Mouse (Mus musculus) embryonic facial prominence, embryonic 12.5 days (tissue): ENCODE measurements around the gene Fras1. TPM values are rescaled to one million over a fixed set of nuclear protein-coding genes. Genes with fewer than 3 reads are reported as not detected.

Experiments
- ATAC-seq: fragments of 200-750 bp; cut with Nextera tagmentation; 2 replicates; pipeline ENCODE4 v1.8.0; 2017; ENCODE audit not compliant: insufficient number of reproducible peaks, insufficient read depth, low FRiP score, low TSS enrichment
- H3K27ac ChIP-seq: fragments of 300-500 bp; sonication (generic); 2 replicates; pipeline ENCODE4 v1.5.1; 2016; ENCODE audit warnings: mild to moderate bottlenecking
- H3K27me3 ChIP-seq: fragments of 300-500 bp; sonication (generic); 2 replicates; pipeline ENCODE4 v1.6.1; 2016; ENCODE audit warnings: mild to moderate bottlenecking, moderate library complexity
- H3K36me3 ChIP-seq: fragments of 300-500 bp; sonication (generic); 2 replicates; pipeline ENCODE4 v1.6.1; 2016; ENCODE audit warnings: mild to moderate bottlenecking
- H3K4me1 ChIP-seq: fragments of 300-500 bp; sonication (generic); 2 replicates; pipeline ENCODE4 v1.6.1; 2016
- H3K4me2 ChIP-seq: fragments of 300-500 bp; sonication (generic); replicated peaks from 2 replicates; pipeline ENCODE4 v1.6.1; 2016; ENCODE audit warnings: mild to moderate bottlenecking, moderate library complexity
- H3K4me3 ChIP-seq: fragments of 300-500 bp; sonication (generic); 2 replicates; pipeline ENCODE4 v1.5.1; 2016; ENCODE audit warnings: mild to moderate bottlenecking
- H3K9ac ChIP-seq: fragments of 300-500 bp; sonication (generic); 2 replicates; pipeline ENCODE4 v1.6.1; 2016; ENCODE audit warnings: mild to moderate bottlenecking, moderate library complexity
- H3K9me3 ChIP-seq: fragments of 300-500 bp; sonication (generic); 2 replicates; pipeline ENCODE4 v1.6.1; 2016; ENCODE audit warnings: mild to moderate bottlenecking, moderate library complexity
- WGBS: fragments of 180-500 bp; shearing (Covaris S2); methylation state at CpG from one replicate; pipeline ENCODE4 v1.1.7; 2016; 5-methylcytosine and 5-hydroxymethylcytosine counted together
- polyA plus RNA-seq: library from polyadenylated mRNA; unstranded; fragments of >200 nt; fragmentation: Nextera tagmentation; extraction: Ambion mirVana; gene quantifications from 2 replicates; pipeline ENCODE4 v1.2.1, GENCODE M21; 2016

Fras1 gene
- polyA plus RNA-seq, 1 experiment from 2014 or later, result 20.1 TPM

- no peak overlapping the region for H3K4me2 ChIP-seq
- WGBS, result 77% methylated on average over 17 of the region's 17 CpGs
- H3K36me3 ChIP-seq, result no peaks in the 10 kb centered on the region
- H3K4me3 ChIP-seq, result no peak overlapping the region
- H3K9me3 ChIP-seq, result no peaks in the 10 kb centered on the region
- no peaks in the 10 kb centered on the region for H3K4me1 ChIP-seq
- ATAC-seq, result no peak
- no peak overlapping the region for H3K9ac ChIP-seq
- no peaks in the 10 kb centered on the region for H3K27me3 ChIP-seq
- no peak overlapping the region for H3K27ac ChIP-seq
Observed at GRCm38 (mm10) chr5:96635146-96635862, 261.5 kb downstream of the Fras1 start.

GRCm38 (mm10) chr5:96635866-96636265 is 262.1 kb downstream of the Fras1 start:
- no peak overlapping the region for H3K4me3 ChIP-seq
- no peak for ATAC-seq
- no peaks in the 10 kb centered on the region for H3K27me3 ChIP-seq
- H3K27ac ChIP-seq, result no peak overlapping the region
- no peaks in the 10 kb centered on the region for H3K36me3 ChIP-seq
- WGBS, result 84% methylated on average over 5 of the region's 5 CpGs
- no peak overlapping the region for H3K9ac ChIP-seq
- H3K4me2 ChIP-seq, result no peak overlapping the region
- H3K4me1 ChIP-seq, result no peaks in the 10 kb centered on the region
- H3K9me3 ChIP-seq, result no peaks in the 10 kb centered on the region

DNA sequence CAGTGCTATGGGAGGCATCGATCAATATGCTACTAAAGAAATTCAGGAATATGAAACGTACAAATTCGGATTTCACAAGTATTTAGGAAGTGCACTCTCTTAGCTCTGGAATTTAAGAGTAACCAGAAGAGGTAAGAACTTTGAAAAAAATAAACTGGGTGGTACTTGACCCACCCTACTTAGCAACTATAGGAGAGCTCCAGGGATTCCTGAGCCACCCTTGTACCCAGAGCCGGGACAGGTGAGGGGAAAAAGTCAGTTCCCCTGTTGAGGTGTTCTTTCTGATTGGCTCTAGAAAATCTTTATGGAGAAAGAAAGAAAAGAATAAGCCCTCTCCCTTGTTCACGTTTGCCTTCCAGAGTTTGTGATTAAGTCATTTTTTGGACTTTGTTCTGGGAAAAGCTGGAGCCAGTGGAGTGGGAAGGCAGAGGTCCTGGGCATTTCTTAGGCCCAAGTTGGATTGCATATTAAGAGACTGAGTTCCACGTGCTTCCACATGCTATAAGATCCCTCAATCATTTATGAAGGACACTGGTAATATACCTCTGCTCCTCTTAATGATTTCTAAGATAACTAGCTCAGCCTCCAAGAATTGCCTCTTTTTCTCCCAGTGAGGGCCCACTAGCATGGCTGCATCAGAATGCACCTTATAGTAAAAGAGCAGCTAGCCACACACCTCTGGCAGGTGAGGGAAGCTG is 265.6 kb downstream of the Fras1 start:
- 87% methylated on average over 6 of the region's 6 CpGs for WGBS
- Histone ChIP-seq H3K4me3 (no peak overlapping the region), H3K36me3 (no peaks in the 10 kb centered on the region), H3K9ac (no peak overlapping the region), H3K4me1 (no peaks in the 10 kb centered on the region), H3K27ac (no peak overlapping the region), H3K9me3 (no peaks in the 10 kb centered on the region), H3K4me2 (no peak overlapping the region), H3K27me3 (no peaks in the 10 kb centered on the region)
- no peak for ATAC-seq

DNA sequence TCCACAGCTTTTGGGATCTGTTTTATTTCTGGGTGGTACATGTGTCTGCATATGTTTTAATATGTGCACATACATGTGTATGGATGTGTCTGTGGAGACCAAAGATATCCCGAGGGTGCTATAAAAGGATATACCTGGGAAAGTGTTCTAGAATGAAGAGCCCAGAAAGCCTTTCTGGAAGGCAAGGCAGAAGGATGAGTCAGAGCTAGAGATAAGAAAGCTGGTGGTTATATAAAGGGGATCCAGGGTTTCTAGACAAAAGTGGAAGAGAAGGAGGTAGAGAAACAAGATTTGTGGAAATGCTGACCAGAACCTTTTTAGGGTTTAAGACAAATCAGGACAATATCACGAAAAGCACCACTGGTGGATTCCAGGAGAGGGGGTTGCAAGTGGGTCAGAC is 267.5 kb downstream of the Fras1 start:
- ATAC-seq, result no peak
- H3K4me1 ChIP-seq, result no peaks in the 10 kb centered on the region
- H3K4me2 ChIP-seq, result no peak overlapping the region
- H3K27ac ChIP-seq, result no peak overlapping the region
- no peak overlapping the region for H3K9ac ChIP-seq
- no peak overlapping the region for H3K4me3 ChIP-seq
- no peaks in the 10 kb centered on the region for H3K27me3 ChIP-seq
- H3K9me3 ChIP-seq, result no peaks in the 10 kb centered on the region
- H3K36me3 ChIP-seq, result peaks cover 3% of the 10 kb centered on the region; the same call in 1 of the 2 replicates
- WGBS, result 93% methylated on average over 2 of the region's 2 CpGs

GRCm38 (mm10) chr5:96675676-96676075 is 301.9 kb downstream of the Fras1 start:
- H3K36me3 ChIP-seq, result no peaks in the 10 kb centered on the region
- no peaks in the 10 kb centered on the region for H3K27me3 ChIP-seq
- H3K4me3 ChIP-seq, result no peak overlapping the region
- 92% methylated on average over 4 of the region's 4 CpGs for WGBS
- H3K9me3 ChIP-seq, result no peaks in the 10 kb centered on the region
- H3K4me2 ChIP-seq, result no peak overlapping the region
- no peaks in the 10 kb centered on the region for H3K4me1 ChIP-seq
- ATAC-seq, result no peak
- no peak overlapping the region for H3K9ac ChIP-seq
- no peak overlapping the region for H3K27ac ChIP-seq

DNA sequence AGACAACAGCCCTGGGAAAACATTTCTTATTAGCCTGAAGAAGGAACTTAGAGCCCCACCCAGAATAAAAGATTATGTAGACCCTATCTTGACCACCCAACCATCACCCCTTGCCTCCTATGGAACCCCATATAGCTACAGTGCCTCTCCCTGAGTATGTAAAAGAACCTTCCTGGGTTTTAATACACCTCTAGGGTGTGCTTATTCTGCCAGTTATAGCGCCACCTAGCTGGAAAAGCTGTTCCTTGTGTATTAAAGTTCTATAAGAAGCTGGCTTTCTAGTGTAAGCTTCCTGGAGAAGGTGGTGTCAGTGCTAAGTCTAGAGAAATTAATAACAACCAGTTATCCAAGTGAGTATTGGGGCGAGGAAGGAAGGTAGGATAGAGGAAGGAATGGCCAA is 303.7 kb downstream of the Fras1 start:
- Histone ChIP-seq H3K9me3 (no peaks in the 10 kb centered on the region), H3K27me3 (no peaks in the 10 kb centered on the region), H3K4me3 (no peak overlapping the region), H3K4me2 (no peak overlapping the region), H3K27ac (no peak overlapping the region), H3K9ac (no peak overlapping the region), H3K36me3 (no peaks in the 10 kb centered on the region), H3K4me1 (no peaks in the 10 kb centered on the region)
- whole genome bisulfite sequencing, result 38% methylated on average over 2 of the region's 2 CpGs
- ATAC-seq, result no peak

- Histone ChIP-seq H3K9ac (no peak overlapping the region), H3K27ac (no peak overlapping the region), H3K27me3 (no peaks in the 10 kb centered on the region), H3K36me3 (0 out of 2 replicates have a peak, but pooled peaks cover 7% of the 10 kb centered on the region), H3K4me1 (no peaks in the 10 kb centered on the region), H3K4me3 (no peak overlapping the region), H3K4me2 (no peak overlapping the region), H3K9me3 (no peaks in the 10 kb centered on the region)
- no peak for ATAC-seq
- whole genome bisulfite sequencing, result 30% methylated on average over 3 of the region's 3 CpGs
Observed at GRCm38 (mm10) chr5:96681085-96681484, 307.3 kb downstream of the Fras1 start.

- no peak overlapping the region for H3K9ac ChIP-seq
- peak; percentile 62; the same call in 1 of the 2 replicates for ATAC-seq
- 0 out of 2 replicates have a peak, but pooled peaks cover 7% of the 10 kb centered on the region for H3K36me3 ChIP-seq
- H3K4me2 ChIP-seq, result no peak overlapping the region
- H3K4me1 ChIP-seq, result no peaks in the 10 kb centered on the region
- no peaks in the 10 kb centered on the region for H3K27me3 ChIP-seq
- H3K27ac ChIP-seq, result no peak overlapping the region
- no peaks in the 10 kb centered on the region for H3K9me3 ChIP-seq
- 85% methylated on average over 2 of the region's 2 CpGs for WGBS
- no peak overlapping the region for H3K4me3 ChIP-seq
Observed at GRCm38 (mm10) chr5:96682777-96683176, 309.0 kb downstream of the Fras1 start.

DNA sequence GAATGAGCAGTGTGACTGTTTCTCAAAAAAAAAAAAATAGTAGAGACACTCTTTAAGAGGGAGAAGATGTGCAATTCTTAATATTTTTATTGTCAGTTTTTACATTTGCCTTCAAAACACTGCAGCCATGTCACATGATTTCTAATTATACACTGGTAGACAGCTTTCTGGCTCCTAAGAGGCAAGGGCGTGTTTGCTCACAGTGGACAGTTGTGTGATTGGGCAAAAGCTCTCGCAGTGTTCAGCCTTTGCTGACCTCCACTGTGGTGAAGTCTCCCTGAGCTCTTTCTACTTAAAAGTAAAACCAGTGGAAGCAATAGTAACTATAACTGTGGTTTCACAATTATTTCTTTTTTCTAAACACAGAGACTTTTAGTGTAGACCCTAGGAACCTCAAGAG is 315.1 kb downstream of the Fras1 start:
- Histone ChIP-seq H3K4me3 (no peak overlapping the region), H3K27ac (no peak overlapping the region), H3K4me1 (no peaks in the 10 kb centered on the region), H3K36me3 (0 out of 2 replicates have a peak, but pooled peaks cover 7% of the 10 kb centered on the region), H3K4me2 (no peak overlapping the region), H3K9ac (no peak overlapping the region), H3K9me3 (no peaks in the 10 kb centered on the region), H3K27me3 (no peaks in the 10 kb centered on the region)
- WGBS, result 80% methylated on average over 2 of the region's 2 CpGs
- ATAC-seq, result no peak

DNA sequence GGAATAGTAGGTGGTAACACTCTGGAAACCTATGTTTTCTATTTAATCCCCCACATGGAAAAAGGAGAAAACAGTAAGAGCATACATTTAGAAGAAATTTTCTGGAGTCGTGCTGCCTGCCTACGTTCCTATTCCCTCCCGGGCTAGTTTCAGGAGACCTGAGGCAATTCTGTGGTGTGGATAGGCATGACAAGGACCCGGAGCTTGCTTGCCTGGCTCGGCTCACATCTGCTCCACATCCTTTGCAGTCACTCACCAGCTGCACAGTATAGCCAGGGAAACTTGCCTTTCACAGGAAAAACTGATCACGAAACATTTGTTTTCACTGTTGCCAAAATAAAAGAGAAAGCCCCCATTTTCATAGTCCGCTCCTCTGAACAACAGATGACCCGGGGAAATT is 325.2 kb downstream of the Fras1 start:
- Histone ChIP-seq H3K36me3 (peaks cover 6% of the 10 kb centered on the region; the same call in 1 of the 2 replicates), H3K27ac (no peak overlapping the region), H3K27me3 (no peaks in the 10 kb centered on the region), H3K4me3 (no peak overlapping the region), H3K4me2 (no peak overlapping the region), H3K9ac (no peak overlapping the region), H3K9me3 (no peaks in the 10 kb centered on the region), H3K4me1 (no peaks in the 10 kb centered on the region)
- 44% methylated on average over 8 of the region's 8 CpGs for WGBS
- no peak for ATAC-seq

DNA sequence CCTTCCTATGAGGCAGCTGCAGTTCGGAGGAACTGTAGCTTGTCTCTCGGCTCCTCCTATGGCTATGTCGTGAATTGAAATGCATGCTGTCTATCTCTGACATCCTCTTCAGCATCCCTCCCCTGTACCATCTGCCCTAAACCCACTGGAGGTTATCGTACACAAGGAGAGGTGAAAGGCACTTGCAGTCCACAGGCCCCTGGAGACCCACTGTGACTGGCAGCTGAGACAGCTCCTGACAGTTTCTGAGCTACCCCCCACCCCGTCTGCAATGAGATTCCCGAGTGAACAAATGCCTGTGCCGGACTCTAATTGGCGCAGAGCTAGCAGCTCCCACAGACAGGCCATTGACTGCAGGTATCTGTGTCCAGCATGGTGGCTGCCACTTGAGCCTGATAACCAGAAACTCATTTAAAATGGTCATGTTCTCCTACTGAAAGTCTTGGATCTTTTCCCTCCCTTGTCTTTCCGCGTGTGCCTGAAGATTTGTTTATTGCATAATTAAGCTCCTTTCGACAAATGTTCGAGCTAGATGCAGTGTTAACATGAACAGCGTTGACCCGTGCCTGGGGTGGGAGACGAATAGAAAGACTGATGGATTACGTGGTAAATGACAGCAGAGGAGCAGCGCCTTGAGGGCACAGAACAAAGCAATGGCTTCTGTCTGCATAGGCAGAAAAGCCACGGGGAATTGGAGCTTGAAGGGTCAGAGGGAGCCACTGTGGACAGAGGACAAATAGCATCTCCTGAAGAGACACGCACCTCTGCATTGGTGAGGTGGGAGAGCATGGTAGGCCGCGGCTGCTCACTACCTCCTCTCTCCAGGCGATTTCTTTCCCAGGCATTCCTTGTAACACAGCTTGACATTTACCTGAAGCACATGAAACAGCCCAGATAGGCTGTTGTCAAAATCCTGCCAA is 329.2 kb downstream of the Fras1 start:
- Histone ChIP-seq H3K4me3 (no peak overlapping the region), H3K9me3 (no peaks in the 10 kb centered on the region), H3K4me1 (no peaks in the 10 kb centered on the region), H3K27me3 (no peaks in the 10 kb centered on the region), H3K4me2 (no peak overlapping the region), H3K9ac (no peak overlapping the region), H3K36me3 (no peaks in the 10 kb centered on the region; the same call in 1 of the 2 replicates), H3K27ac (no peak overlapping the region)
- 48% methylated on average over 22 of the region's 22 CpGs for WGBS
- ATAC-seq, result peak; percentile 22; the same call in 1 of the 2 replicates
